Mouse (Mus musculus) neural tube, embryonic 15.5 days (tissue): ENCODE measurements around the gene Rorb. TPM values are rescaled to one million over a fixed set of nuclear protein-coding genes. Genes with fewer than 3 reads are reported as not detected.

Experiments used
- ATAC-seq: fragments of 200-750 bp; cut with Nextera tagmentation; 2 replicates; pipeline ENCODE4 v1.8.0; 2017; ENCODE audit warnings: mild to moderate bottlenecking, moderate TSS enrichment, moderate library complexity; ENCODE audit not compliant: low FRiP score
- H3K27ac ChIP-seq: fragments of 300-500 bp; sonication (generic); replicated peaks from 2 replicates; pipeline ENCODE4 v1.5.1; 2015; ENCODE audit warnings: mild to moderate bottlenecking, inconsistent platforms
- H3K27me3 ChIP-seq: fragments of 300-500 bp; sonication (generic); replicated peaks from 2 replicates; pipeline ENCODE4 v1.6.1; 2015; ENCODE audit warnings: inconsistent platforms
- H3K36me3 ChIP-seq: fragments of 300-500 bp; sonication (generic); 2 replicates; pipeline ENCODE4 v1.6.1; 2015; ENCODE audit warnings: inconsistent platforms
- H3K4me1 ChIP-seq: fragments of 300-500 bp; sonication (generic); 2 replicates; pipeline ENCODE4 v1.6.1; 2015; ENCODE audit warnings: inconsistent platforms
- H3K4me2 ChIP-seq: fragments of 300-500 bp; sonication (generic); 2 replicates; pipeline ENCODE4 v1.6.1; 2015; ENCODE audit warnings: inconsistent platforms, mild to moderate bottlenecking, moderate library complexity
- H3K4me3 ChIP-seq: fragments of 300-500 bp; sonication (generic); replicated peaks from 2 replicates; pipeline ENCODE4 v1.5.1; 2015; ENCODE audit warnings: mild to moderate bottlenecking, inconsistent platforms
- H3K9ac ChIP-seq: fragments of 300-500 bp; sonication (generic); replicated peaks from 2 replicates; pipeline ENCODE4 v1.6.1; 2015; ENCODE audit warnings: mild to moderate bottlenecking, inconsistent platforms
- H3K9me3 ChIP-seq: fragments of 300-500 bp; sonication (generic); replicated peaks from 2 replicates; pipeline ENCODE4 v1.6.1; 2016; ENCODE audit warnings: inconsistent platforms
- WGBS: fragments of 180-500 bp; shearing (Covaris S2); methylation state at CpG from one replicate; pipeline ENCODE4 v1.1.7; 2015; ENCODE audit warnings: mixed read lengths; 5-methylcytosine and 5-hydroxymethylcytosine counted together
- polyA plus RNA-seq: library from polyadenylated mRNA; unstranded; fragments of >200 nt; fragmentation: Nextera tagmentation; extraction: Ambion mirVana; gene quantifications from 2 replicates; pipeline ENCODE4 v1.2.1, GENCODE M21; 2015

Rorb gene
- polyA plus RNA-seq, 1 experiment from 2014 or later, result 15.4 TPM

DNA sequence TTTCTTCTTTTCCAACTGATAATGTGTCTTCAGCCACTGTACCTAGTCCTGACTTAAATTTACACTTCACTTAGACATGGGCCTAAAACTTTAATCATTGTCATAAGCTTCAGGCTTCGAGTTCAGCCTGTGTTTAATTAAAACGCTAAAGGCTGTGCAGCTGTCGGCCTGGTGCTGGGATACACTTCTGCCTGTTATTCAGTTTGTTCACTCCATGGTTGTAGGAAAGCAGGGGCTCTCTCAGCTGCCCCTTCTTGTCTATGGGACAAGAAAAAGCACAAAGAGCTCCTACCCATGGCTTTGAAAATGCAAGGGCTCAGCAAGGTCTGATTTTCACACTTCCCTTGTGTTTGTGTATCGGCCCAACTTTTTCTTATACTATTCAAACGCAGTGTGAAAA is 229.8 kb downstream of the Rorb start:
- Histone ChIP-seq H3K27ac (no peak overlapping the region), H3K4me2 (no peak overlapping the region), H3K36me3 (no peaks in the 10 kb centered on the region), H3K27me3 (no peaks in the 10 kb centered on the region), H3K9ac (no peak overlapping the region), H3K9me3 (no peaks in the 10 kb centered on the region), H3K4me3 (no peak overlapping the region), H3K4me1 (no peaks in the 10 kb centered on the region)
- ATAC-seq, result no peak
- 28% methylated on average over 5 of the region's 5 CpGs for WGBS
